Mouse (Mus musculus) kidney, embryonic 16.5 days (tissue): ENCODE measurements around the gene Ttc36. TPM values are rescaled to one million over a fixed set of nuclear protein-coding genes. Genes with fewer than 3 reads are reported as not detected.

ENCODE experiments used
- ATAC-seq: fragments of 200-750 bp; cut with Nextera tagmentation; 2 replicates; pipeline ENCODE4 v1.8.0; 2017; ENCODE audit warnings: moderate TSS enrichment; ENCODE audit not compliant: low FRiP score, low TSS enrichment
- H3K27ac ChIP-seq: fragments of 300-500 bp; sonication (generic); 2 replicates; pipeline ENCODE4 v1.5.1; 2014; ENCODE audit warnings: low read length
- H3K27me3 ChIP-seq: fragments of 300-500 bp; sonication (generic); 2 replicates; pipeline ENCODE4 v1.6.1; 2014; ENCODE audit warnings: low read length, control low read depth, mixed read lengths; ENCODE audit not compliant: insufficient read depth
- H3K36me3 ChIP-seq: fragments of 300-500 bp; sonication (generic); 2 replicates; pipeline ENCODE4 v1.6.1; 2014; ENCODE audit warnings: low read length, control low read depth, mixed read lengths; ENCODE audit not compliant: insufficient read depth
- H3K4me1 ChIP-seq: fragments of 300-500 bp; sonication (generic); 2 replicates; pipeline ENCODE4 v1.6.1; 2014; ENCODE audit warnings: low read length, control low read depth, mixed read lengths; ENCODE audit not compliant: insufficient read depth
- H3K4me2 ChIP-seq: fragments of 300-500 bp; sonication (generic); replicated peaks from 2 replicates; pipeline ENCODE4 v1.6.1; 2014; ENCODE audit warnings: low read depth, low read length
- H3K4me3 ChIP-seq: fragments of 300-500 bp; sonication (generic); 2 replicates; pipeline ENCODE4 v1.5.1; 2014; ENCODE audit warnings: mild to moderate bottlenecking, low read length
- H3K9ac ChIP-seq: fragments of 300-500 bp; sonication (generic); replicated peaks from 2 replicates; pipeline ENCODE4 v1.6.1; 2014; ENCODE audit warnings: low read length
- H3K9me3 ChIP-seq: fragments of 300-500 bp; sonication (generic); 2 replicates; pipeline ENCODE4 v1.6.1; 2016; ENCODE audit warnings: low read length, control low read depth
- WGBS: fragments of 180-500 bp; shearing (Covaris S2); extraction: QIAGEN DNeasy Blood & Tissue Kit; methylation state at CpG from one replicate; pipeline ENCODE4 v1.1.7; 2014; 5-methylcytosine and 5-hydroxymethylcytosine counted together
- polyA plus RNA-seq: library from polyadenylated mRNA; unstranded; fragments of >200 nt; fragmentation: Nextera tagmentation; extraction: Ambion mirVana; gene quantifications from 2 replicates; pipeline ENCODE4 v1.2.1, GENCODE M21; 2015

Ttc36 gene
- 161 and 182 TPM in 2 replicates for polyA plus RNA-seq

DNA sequence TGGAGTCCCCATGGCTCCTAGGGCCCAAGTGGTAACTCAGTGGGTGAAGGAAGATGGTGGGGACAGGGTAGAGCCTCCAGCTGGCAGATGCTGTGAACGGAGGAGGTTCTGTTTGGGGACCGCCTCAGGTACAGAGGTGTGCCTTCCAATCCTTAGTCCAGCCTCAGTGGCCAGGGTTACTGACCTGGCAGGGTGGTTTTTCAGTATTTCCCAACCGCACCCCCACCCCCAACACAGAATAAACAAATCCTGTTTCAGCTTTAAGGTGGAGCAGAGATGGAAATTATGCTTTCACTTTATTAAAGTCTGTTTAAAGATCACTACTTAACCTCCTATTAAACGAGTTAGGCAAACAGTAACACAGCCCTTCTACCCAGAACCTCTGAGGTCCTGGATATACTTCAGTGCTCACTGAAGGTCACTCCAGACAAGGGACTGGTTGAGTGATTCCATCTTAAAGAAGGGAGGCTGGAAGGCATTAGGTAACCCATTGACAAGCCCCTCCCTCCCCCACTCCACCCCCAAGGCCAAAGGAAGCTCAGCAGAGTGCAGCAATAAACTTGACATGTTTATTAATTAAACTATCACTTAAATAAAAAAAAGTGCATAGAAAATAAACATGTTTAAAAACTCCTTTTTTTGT is at the start of gene Ttc36:
Gene Ttc36, minus strand, starts transcription at position 265 of the 643 bp plus-strand sequence.
- peaks cover 36% of the 10 kb centered on the region for H3K4me1 ChIP-seq
- H3K4me3 ChIP-seq, result peak within 1 kb of the TSS; percentile 26
- ATAC-seq, result peak; percentile 85
- peak within 1 kb of the TSS; percentile 90 for H3K27ac ChIP-seq
- H3K9me3 ChIP-seq, result no peaks in the 10 kb centered on the region
- WGBS, result 38% methylated on average over 4 of the region's 4 CpGs
- peaks cover 23% of the 10 kb centered on the region for H3K36me3 ChIP-seq
- peak within 1 kb of the TSS; percentile 17; the same call in 1 of the 2 replicates for H3K9ac ChIP-seq
- H3K27me3 ChIP-seq, result no peaks in the 10 kb centered on the region
- peak within 1 kb of the TSS; percentile 24 for H3K4me2 ChIP-seq

DNA sequence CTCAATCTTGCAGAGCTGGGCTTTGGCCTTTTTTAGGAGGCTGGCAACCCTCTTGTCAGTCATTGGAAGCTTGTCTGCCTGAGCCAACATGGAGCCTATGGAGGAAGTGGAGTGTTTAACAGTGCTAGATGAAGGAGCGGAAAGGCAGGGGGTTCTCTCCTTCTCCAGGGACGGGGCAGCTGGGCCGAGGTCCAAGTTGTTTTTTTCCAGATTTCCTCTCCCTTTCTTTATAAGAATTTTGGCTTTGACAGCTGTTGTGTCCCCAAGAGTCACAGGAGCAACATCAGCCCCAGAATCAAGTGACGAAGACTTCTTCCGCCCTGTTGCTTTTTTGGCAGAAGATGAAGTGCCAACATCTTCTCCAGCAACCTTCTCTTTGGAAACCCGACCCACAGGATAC is 44.6 kb upstream of the Ttc36 start:
- Histone ChIP-seq H3K27me3 (no peaks in the 10 kb centered on the region), H3K9me3 (no peaks in the 10 kb centered on the region), H3K4me2 (no peak overlapping the region), H3K27ac (no peak overlapping the region), H3K4me3 (no peak overlapping the region), H3K9ac (no peak overlapping the region), H3K4me1 (no peaks in the 10 kb centered on the region), H3K36me3 (peaks cover 66% of the 10 kb centered on the region)
- 82% methylated on average over 6 of the region's 6 CpGs for WGBS
- no peak for ATAC-seq

DNA sequence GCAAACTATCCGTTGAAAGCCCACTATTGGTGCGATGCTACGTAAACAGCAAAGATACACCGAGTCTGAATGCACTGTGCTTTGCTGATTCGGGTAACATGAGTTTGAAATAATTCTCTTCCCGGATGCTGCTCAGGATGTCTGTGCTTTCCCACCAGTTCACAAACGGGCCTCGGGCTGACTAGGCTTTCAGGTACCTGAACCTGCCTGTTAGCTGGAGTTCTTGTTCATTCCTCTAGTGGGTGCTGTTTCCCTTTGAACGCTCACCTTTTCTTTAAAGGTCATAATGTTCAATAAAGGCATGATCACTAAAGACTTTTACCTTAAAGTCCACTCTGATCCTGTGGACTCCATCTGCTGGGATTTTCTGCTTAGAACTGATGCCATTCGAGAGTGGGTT is 38.4 kb upstream of the Ttc36 start:
- Histone ChIP-seq H3K4me3 (no peak overlapping the region), H3K4me1 (no peaks in the 10 kb centered on the region), H3K4me2 (no peak overlapping the region), H3K27me3 (no peaks in the 10 kb centered on the region), H3K36me3 (peaks cover 66% of the 10 kb centered on the region), H3K9me3 (no peaks in the 10 kb centered on the region), H3K9ac (no peak overlapping the region), H3K27ac (no peak overlapping the region)
- no peak for ATAC-seq
- WGBS, result 90% methylated on average over 10 of the region's 10 CpGs

DNA sequence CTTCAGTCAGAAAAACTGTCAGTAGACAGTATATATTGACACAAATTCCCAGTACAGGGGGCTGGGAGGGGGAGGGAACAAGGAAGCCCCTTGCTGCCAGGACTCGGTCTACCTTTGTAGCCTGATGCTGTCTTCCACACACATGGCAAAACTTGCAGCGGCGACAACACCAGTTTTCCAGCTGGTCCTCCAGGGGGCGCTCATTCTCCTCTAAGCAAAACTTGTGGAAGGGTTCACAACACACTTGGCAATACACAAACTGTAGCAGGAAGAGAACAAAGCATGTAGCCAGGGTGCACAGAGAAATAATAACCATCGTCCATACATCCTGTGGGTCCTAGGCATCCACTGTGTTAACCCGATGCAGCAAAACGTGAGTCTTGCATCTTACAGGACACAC is 33.6 kb upstream of the Ttc36 start:
- Histone ChIP-seq H3K4me3 (no peak overlapping the region), H3K27ac (no peak overlapping the region), H3K9me3 (no peaks in the 10 kb centered on the region), H3K9ac (no peak overlapping the region), H3K27me3 (no peaks in the 10 kb centered on the region), H3K4me1 (no peaks in the 10 kb centered on the region), H3K4me2 (no peak overlapping the region), H3K36me3 (peaks cover 68% of the 10 kb centered on the region)
- ATAC-seq, result no peak
- 53% methylated on average over 7 of the region's 7 CpGs for WGBS

DNA sequence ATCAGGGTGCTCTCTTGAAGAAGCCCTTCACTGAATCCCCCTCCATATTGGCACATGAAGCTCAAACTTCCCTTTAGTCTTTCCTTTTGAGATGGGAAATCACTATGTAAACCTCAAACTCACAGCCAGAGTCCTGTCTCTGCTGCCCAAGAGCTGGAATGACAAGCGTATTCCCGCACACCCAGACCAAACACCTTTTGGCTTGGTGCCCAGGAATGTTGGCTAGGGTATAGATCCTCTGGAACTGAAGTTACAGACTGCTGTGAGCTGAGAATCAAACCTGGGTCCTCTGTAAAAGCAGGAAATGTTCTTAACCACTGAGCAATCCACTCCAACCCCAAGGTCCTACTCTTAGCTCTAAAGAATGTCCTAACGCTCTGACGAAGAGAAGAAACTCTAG is 29.5 kb upstream of the Ttc36 start:
- no peak for ATAC-seq
- H3K9me3 ChIP-seq, result no peaks in the 10 kb centered on the region
- 80% methylated on average over 4 of the region's 4 CpGs for WGBS
- H3K27ac ChIP-seq, result no peak overlapping the region
- no peaks in the 10 kb centered on the region for H3K4me1 ChIP-seq
- H3K9ac ChIP-seq, result no peak overlapping the region
- no peak overlapping the region for H3K4me3 ChIP-seq
- H3K4me2 ChIP-seq, result no peak overlapping the region
- peaks cover 79% of the 10 kb centered on the region for H3K36me3 ChIP-seq
- H3K27me3 ChIP-seq, result no peaks in the 10 kb centered on the region

DNA sequence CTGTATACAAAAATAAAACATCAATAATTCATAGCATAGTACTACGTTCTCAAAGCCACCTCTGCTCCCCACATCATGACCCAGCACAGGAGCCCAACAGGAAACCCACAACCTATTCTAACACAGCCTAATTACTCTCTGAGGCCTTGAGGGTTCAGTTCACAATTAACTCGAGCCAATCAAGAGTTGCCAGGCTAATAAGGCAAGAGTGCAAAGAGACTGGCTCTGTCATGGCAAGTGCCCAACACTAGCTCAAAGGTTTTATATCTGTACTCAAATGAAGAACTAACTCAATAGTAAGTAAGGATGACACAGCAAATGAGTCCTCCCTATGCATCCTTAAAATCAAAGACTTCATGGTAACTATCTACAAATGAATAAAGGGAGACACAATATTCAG is 27.6 kb upstream of the Ttc36 start:
- Histone ChIP-seq H3K27me3 (no peaks in the 10 kb centered on the region), H3K27ac (no peak overlapping the region), H3K9me3 (no peaks in the 10 kb centered on the region), H3K9ac (no peak overlapping the region), H3K4me3 (no peak overlapping the region), H3K4me2 (no peak overlapping the region), H3K4me1 (no peaks in the 10 kb centered on the region), H3K36me3 (peaks cover 87% of the 10 kb centered on the region)
- 73% methylated on average over 2 of the region's 2 CpGs for WGBS
- no peak for ATAC-seq

DNA sequence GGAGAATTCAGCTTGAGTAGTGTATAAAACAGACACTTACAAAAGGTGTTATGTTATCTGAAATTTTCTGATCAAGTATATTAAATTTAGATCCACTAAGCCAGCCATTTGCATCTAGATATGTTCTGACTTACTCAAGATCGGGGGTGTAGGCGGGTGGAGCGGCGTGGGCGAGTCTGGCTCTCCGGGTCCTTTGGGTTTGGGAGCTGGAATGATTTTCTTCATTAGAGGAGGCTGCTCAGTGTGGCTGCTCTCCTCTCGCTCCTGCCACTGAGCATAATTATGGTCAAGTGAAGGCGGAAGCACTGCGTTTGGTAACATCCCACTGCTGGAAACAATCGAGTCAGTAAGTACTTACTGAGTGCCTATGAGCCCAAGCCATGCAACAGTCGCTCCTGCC is 26.1 kb upstream of the Ttc36 start:
- 97% methylated on average over 11 of the region's 11 CpGs for WGBS
- ATAC-seq, result no peak
- Histone ChIP-seq H3K4me3 (no peak overlapping the region), H3K36me3 (peaks cover 87% of the 10 kb centered on the region), H3K9ac (no peak overlapping the region), H3K27ac (no peak overlapping the region), H3K9me3 (no peaks in the 10 kb centered on the region), H3K4me2 (no peak overlapping the region), H3K27me3 (no peaks in the 10 kb centered on the region), H3K4me1 (no peaks in the 10 kb centered on the region)

DNA sequence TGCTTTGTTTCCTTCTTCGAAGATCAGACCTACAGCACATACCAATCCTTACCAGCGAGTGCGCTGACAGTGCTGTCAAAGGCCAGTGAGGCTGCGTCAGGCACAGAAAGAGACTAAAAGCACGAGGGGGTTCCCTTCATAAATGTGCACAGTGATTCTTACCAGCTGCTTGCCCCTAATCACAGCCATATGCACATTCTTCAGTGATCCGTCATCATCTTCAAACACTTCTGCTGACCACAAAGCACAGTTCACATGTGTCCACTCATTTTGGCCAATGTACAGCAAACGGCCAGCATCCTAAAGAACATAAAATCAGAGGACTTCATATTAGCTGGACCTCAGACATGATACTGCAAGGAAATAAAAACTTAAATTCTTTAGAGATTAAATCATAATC is 23.8 kb upstream of the Ttc36 start:
- H3K9me3 ChIP-seq, result no peaks in the 10 kb centered on the region
- no peak for ATAC-seq
- no peak overlapping the region for H3K4me2 ChIP-seq
- no peak overlapping the region for H3K4me3 ChIP-seq
- H3K36me3 ChIP-seq, result peaks cover 89% of the 10 kb centered on the region
- no peaks in the 10 kb centered on the region for H3K27me3 ChIP-seq
- H3K9ac ChIP-seq, result no peak overlapping the region
- no peak overlapping the region for H3K27ac ChIP-seq
- WGBS, result 87% methylated on average over 7 of the region's 7 CpGs
- no peaks in the 10 kb centered on the region for H3K4me1 ChIP-seq

DNA sequence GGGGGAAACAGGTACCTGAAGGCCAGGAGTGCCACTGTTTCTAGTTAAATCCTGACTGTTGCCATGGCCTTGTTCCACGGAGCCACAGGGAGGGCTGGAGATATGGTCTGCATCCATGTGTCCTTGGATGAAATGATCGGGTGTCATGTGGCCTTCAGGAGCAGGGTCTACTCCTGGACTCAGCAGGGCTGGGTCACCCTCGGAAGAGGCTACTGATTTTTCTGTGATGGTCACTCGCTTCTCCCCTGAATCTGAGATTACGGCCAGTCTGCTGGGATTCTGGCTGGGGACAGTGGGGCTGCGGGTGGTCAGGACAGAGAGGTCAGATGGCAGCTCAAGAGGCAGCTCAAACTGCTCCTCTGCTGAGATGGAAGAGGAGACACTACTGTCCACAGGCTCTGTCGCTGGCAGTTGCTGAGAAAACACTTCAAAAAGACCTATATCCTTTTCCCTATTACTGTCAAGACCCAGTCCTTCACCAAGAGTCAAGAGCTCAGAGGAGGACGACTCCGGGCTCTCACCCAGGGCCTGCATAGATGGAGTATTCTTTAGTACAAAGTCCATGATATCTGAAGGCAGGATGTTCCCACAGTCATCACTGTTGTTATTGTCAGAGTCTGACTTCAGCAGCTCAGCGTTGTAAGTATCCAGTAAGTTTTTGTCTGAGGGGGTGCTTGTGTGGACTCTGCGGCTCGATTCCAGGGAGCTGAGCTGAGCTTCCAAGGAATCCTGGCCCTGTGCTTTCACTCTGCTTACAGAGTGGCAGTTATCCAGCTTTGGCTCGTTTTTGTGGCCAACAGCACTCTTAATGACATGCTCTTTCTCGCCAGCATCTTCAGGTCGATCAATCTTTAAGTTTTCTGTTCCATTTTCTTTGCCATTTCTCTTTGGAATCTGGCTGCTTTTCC is 17.3 kb upstream of the Ttc36 start:
- WGBS, result 90% methylated on average over 15 of the region's 15 CpGs

DNA sequence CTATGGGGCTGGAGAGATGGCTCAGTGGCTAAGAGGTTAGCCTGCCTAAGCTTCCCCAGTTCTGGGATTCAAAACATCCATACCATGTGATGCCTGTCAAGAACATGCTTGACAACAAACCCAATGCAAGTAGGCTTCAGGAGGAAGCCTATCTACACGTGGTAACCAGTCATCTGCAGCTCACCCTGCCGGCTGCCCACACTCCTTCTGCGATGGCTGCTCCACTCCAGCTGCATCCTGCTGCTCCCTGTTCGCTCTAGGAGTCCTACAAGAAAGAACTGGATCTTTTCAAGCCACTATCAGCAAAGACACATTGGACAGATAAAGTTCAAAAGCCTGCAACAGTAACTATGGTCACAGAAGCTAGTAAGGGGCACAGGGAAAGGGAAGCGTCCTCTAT is 14.7 kb upstream of the Ttc36 start:
- H3K27ac ChIP-seq, result no peak overlapping the region
- WGBS, result 88% methylated on average over 5 of the region's 5 CpGs
- no peak overlapping the region for H3K4me3 ChIP-seq
- H3K36me3 ChIP-seq, result peaks cover 95% of the 10 kb centered on the region
- ATAC-seq, result no peak
- H3K4me1 ChIP-seq, result no peaks in the 10 kb centered on the region
- H3K9ac ChIP-seq, result no peak overlapping the region
- no peaks in the 10 kb centered on the region for H3K27me3 ChIP-seq
- no peak overlapping the region for H3K4me2 ChIP-seq
- no peaks in the 10 kb centered on the region for H3K9me3 ChIP-seq

More for the DNA sequence above, 17.3 kb upstream of the Ttc36 start:
- no peak for ATAC-seq
- Histone ChIP-seq H3K4me3 (no peak overlapping the region), H3K4me1 (no peaks in the 10 kb centered on the region), H3K36me3 (peaks cover 95% of the 10 kb centered on the region), H3K27ac (no peak overlapping the region), H3K27me3 (no peaks in the 10 kb centered on the region), H3K9ac (no peak overlapping the region), H3K9me3 (no peaks in the 10 kb centered on the region), H3K4me2 (no peak overlapping the region)
